Mouse (Mus musculus): ENCODE data around the gene Trpc7. TPM values are rescaled to one million over a fixed set of nuclear protein-coding genes. Genes with fewer than 3 reads are reported as not detected.

The Trpc7 gene
- polyA plus RNA-seq (2015; fragmentation: Nextera tagmentation; extraction: Ambion mirVana) = 2.6 and 2.9 TPM in 2 replicates

- Histone ChIP-seq H3K9ac (peak within 1 kb of the TSS; percentile 58), H3K27me3 (0 out of 2 replicates have a peak, but pooled peaks cover 3% of the 10 kb centered on the region), H3K4me3 (peak within 1 kb of the TSS; percentile 36), H3K36me3 (no peaks in the 10 kb centered on the region), H3K4me1 (replicated peaks) (peaks cover 17% of the 10 kb centered on the region), H3K9me3 (no peaks in the 10 kb centered on the region), H3K27ac (no peak within 1 kb of the TSS), H3K4me2 (peak within 1 kb of the TSS; percentile 52)
- ATAC-seq (ENCODE audit: low FRiP score) = no peak
- WGBS = 83% methylated on average over 3 of the region's 3 CpGs
These were observed at the start of gene Trpc7 for GRCm38 (mm10) chr13:56895893-56896292. Trpc7 (minus strand) TSS chr13:56895993.

GRCm38 (mm10) chr13:56939261-56939660, 43.5 kb upstream of the Trpc7 start:
- H3K9ac ChIP-seq = no peak overlapping the region
- 88% methylated on average over 11 of the region's 11 CpGs for WGBS

GRCm38 (mm10) chr13:56933832-56934510, 38.2 kb upstream of the Trpc7 start:
- H3K4me1 ChIP-seq (replicated peaks) = peaks cover 4% of the 10 kb centered on the region; the same call in 1 of the 2 replicates
- H3K36me3 ChIP-seq = no peaks in the 10 kb centered on the region
- no peak overlapping the region for H3K4me2 ChIP-seq
- ATAC-seq (ENCODE audit: low FRiP score) = no peak
- H3K9me3 ChIP-seq = no peaks in the 10 kb centered on the region
- no peak overlapping the region for H3K9ac ChIP-seq
- 49% methylated on average over 11 of the region's 11 CpGs for WGBS
- no peak overlapping the region for H3K4me3 ChIP-seq
- peak overlapping the region; percentile 62; the same call in 1 of the 2 replicates for H3K27ac ChIP-seq
- H3K27me3 ChIP-seq = no peaks in the 10 kb centered on the region

More at GRCm38 (mm10) chr13:56939261-56939660, 43.5 kb upstream of the Trpc7 start:
- Histone ChIP-seq H3K9me3 (no peaks in the 10 kb centered on the region), H3K27ac (no peak overlapping the region), H3K4me1 (replicated peaks) (no peaks in the 10 kb centered on the region; the same call in 1 of the 2 replicates), H3K4me2 (no peak overlapping the region), H3K36me3 (no peaks in the 10 kb centered on the region), H3K27me3 (no peaks in the 10 kb centered on the region), H3K4me3 (no peak overlapping the region)
- no peak for ATAC-seq (ENCODE audit: low FRiP score)

GRCm38 (mm10) chr13:56930421-56930820, 34.6 kb upstream of the Trpc7 start:
- Histone ChIP-seq H3K4me2 (no peak overlapping the region), H3K4me3 (no peak overlapping the region), H3K9me3 (no peaks in the 10 kb centered on the region), H3K27me3 (no peaks in the 10 kb centered on the region), H3K4me1 (replicated peaks) (peaks cover 4% of the 10 kb centered on the region; the same call in 1 of the 2 replicates), H3K27ac (no peak overlapping the region), H3K36me3 (no peaks in the 10 kb centered on the region), H3K9ac (no peak overlapping the region)
- ATAC-seq (ENCODE audit: low FRiP score) = no peak
- WGBS = 96% methylated on average over 2 of the region's 2 CpGs

- H3K27me3 ChIP-seq = no peaks in the 10 kb centered on the region
- no peak for ATAC-seq (ENCODE audit: low FRiP score)
- no peak overlapping the region for H3K4me3 ChIP-seq
- no peaks in the 10 kb centered on the region for H3K36me3 ChIP-seq
- H3K4me2 ChIP-seq = no peak overlapping the region
- H3K4me1 ChIP-seq (replicated peaks) = no peaks in the 10 kb centered on the region
- no peaks in the 10 kb centered on the region for H3K9me3 ChIP-seq
- WGBS = 90% methylated on average over 2 of the region's 2 CpGs
- no peak overlapping the region for H3K9ac ChIP-seq
- no peak overlapping the region for H3K27ac ChIP-seq
These were observed 27.2 kb upstream of the Trpc7 start for GRCm38 (mm10) chr13:56922976-56923375.

GRCm38 (mm10) chr13:56921251-56921650, 25.5 kb upstream of the Trpc7 start:
- no peak overlapping the region for H3K4me3 ChIP-seq
- no peak overlapping the region for H3K27ac ChIP-seq
- H3K36me3 ChIP-seq = no peaks in the 10 kb centered on the region
- no peak overlapping the region for H3K4me2 ChIP-seq
- H3K9me3 ChIP-seq = no peaks in the 10 kb centered on the region
- no peaks in the 10 kb centered on the region for H3K4me1 ChIP-seq (replicated peaks)
- ATAC-seq (ENCODE audit: low FRiP score) = no peak
- 60% methylated on average over 3 of the region's 3 CpGs for WGBS
- no peaks in the 10 kb centered on the region for H3K27me3 ChIP-seq
- H3K9ac ChIP-seq = no peak overlapping the region

- Histone ChIP-seq H3K4me1 (replicated peaks) (peaks cover 2% of the 10 kb centered on the region; the same call in 1 of the 2 replicates), H3K4me2 (no peak overlapping the region), H3K27me3 (no peaks in the 10 kb centered on the region), H3K4me3 (no peak overlapping the region), H3K36me3 (no peaks in the 10 kb centered on the region), H3K9me3 (no peaks in the 10 kb centered on the region), H3K9ac (no peak overlapping the region), H3K27ac (no peak overlapping the region)
- 81% methylated on average over 7 of the region's 7 CpGs for WGBS
- no peak for ATAC-seq (ENCODE audit: low FRiP score)
These were observed 18.9 kb upstream of the Trpc7 start for GRCm38 (mm10) chr13:56914721-56915120.

GRCm38 (mm10) chr13:56911093-56911492, 15.3 kb upstream of the Trpc7 start:
- 67% methylated on average over 12 of the region's 12 CpGs for WGBS

GRCm38 (mm10) chr13:56895386-56895785, 407 bp downstream of the Trpc7 start:
- no peak for ATAC-seq (ENCODE audit: low FRiP score)
- peaks cover 17% of the 10 kb centered on the region for H3K4me1 ChIP-seq (replicated peaks)
- 4% methylated on average over 17 of the region's 17 CpGs for WGBS
- no peak overlapping the region for H3K27ac ChIP-seq
- no peaks in the 10 kb centered on the region for H3K9me3 ChIP-seq
- H3K4me3 ChIP-seq = peak overlapping the region; percentile 36
- peak overlapping the region; percentile 58 for H3K9ac ChIP-seq
- 0 out of 2 replicates have a peak, but pooled peaks cover 3% of the 10 kb centered on the region for H3K27me3 ChIP-seq
- no peaks in the 10 kb centered on the region for H3K36me3 ChIP-seq
- H3K4me2 ChIP-seq = peak overlapping the region; percentile 52

More at GRCm38 (mm10) chr13:56911093-56911492, 15.3 kb upstream of the Trpc7 start:
- Histone ChIP-seq H3K27me3 (no peaks in the 10 kb centered on the region), H3K4me1 (replicated peaks) (peaks cover 3% of the 10 kb centered on the region; the same call in 1 of the 2 replicates), H3K4me2 (no peak overlapping the region), H3K27ac (no peak overlapping the region), H3K9ac (no peak overlapping the region), H3K9me3 (no peaks in the 10 kb centered on the region), H3K36me3 (no peaks in the 10 kb centered on the region), H3K4me3 (no peak overlapping the region)
- ATAC-seq (ENCODE audit: low FRiP score) = no peak

- H3K36me3 ChIP-seq = no peaks in the 10 kb centered on the region
- peak overlapping the region; percentile 52 for H3K4me2 ChIP-seq
- H3K27ac ChIP-seq = no peak overlapping the region
- H3K27me3 ChIP-seq = 0 out of 2 replicates have a peak, but pooled peaks cover 5% of the 10 kb centered on the region
- WGBS = 73% methylated on average over 5 of the region's 5 CpGs
- H3K9ac ChIP-seq = no peak overlapping the region
- peaks cover 17% of the 10 kb centered on the region for H3K4me1 ChIP-seq (replicated peaks)
- peak overlapping the region; percentile 36; the same call in 1 of the 2 replicates for H3K4me3 ChIP-seq
- no peaks in the 10 kb centered on the region for H3K9me3 ChIP-seq
- ATAC-seq (ENCODE audit: low FRiP score) = no peak
These were observed 1.2 kb downstream of the Trpc7 start for GRCm38 (mm10) chr13:56894543-56894942.

GRCm38 (mm10) chr13:56889888-56890287, 5.9 kb downstream of the Trpc7 start:
- 0 out of 2 replicates have a peak, but pooled peaks cover 2% of the 10 kb centered on the region for H3K27me3 ChIP-seq
- no peaks in the 10 kb centered on the region for H3K9me3 ChIP-seq
- no peak overlapping the region for H3K9ac ChIP-seq
- ATAC-seq (ENCODE audit: low FRiP score) = no peak
- H3K36me3 ChIP-seq = peaks cover 6% of the 10 kb centered on the region
- H3K4me1 ChIP-seq (replicated peaks) = peaks cover 11% of the 10 kb centered on the region; the same call in 1 of the 2 replicates
- H3K4me2 ChIP-seq = no peak overlapping the region
- no peak overlapping the region for H3K4me3 ChIP-seq
- WGBS = 39% methylated on average over 7 of the region's 7 CpGs
- no peak overlapping the region for H3K27ac ChIP-seq

- 86% methylated on average over 12 of the region's 12 CpGs for WGBS
- Histone ChIP-seq H3K9me3 (no peaks in the 10 kb centered on the region), H3K4me3 (no peak overlapping the region), H3K36me3 (peaks cover 6% of the 10 kb centered on the region), H3K27ac (no peak overlapping the region), H3K9ac (no peak overlapping the region), H3K27me3 (no peaks in the 10 kb centered on the region), H3K4me2 (no peak overlapping the region), H3K4me1 (replicated peaks) (no peaks in the 10 kb centered on the region)
- ATAC-seq (ENCODE audit: low FRiP score) = no peak
These were observed 12.9 kb downstream of the Trpc7 start for GRCm38 (mm10) chr13:56882931-56883330.

GRCm38 (mm10) chr13:56864567-56864966, 31.2 kb downstream of the Trpc7 start:
- 76% methylated on average over 6 of the region's 6 CpGs for WGBS
- Histone ChIP-seq H3K4me2 (no peak overlapping the region), H3K9me3 (no peaks in the 10 kb centered on the region)

More at GRCm38 (mm10) chr13:56864567-56864966, 31.2 kb downstream of the Trpc7 start:
- no peak overlapping the region for H3K27ac ChIP-seq
- H3K36me3 ChIP-seq = no peaks in the 10 kb centered on the region
- no peaks in the 10 kb centered on the region for H3K27me3 ChIP-seq
- H3K4me3 ChIP-seq = no peak overlapping the region
- ATAC-seq (ENCODE audit: low FRiP score) = no peak
- H3K4me1 ChIP-seq (replicated peaks) = peaks cover 9% of the 10 kb centered on the region
- no peak overlapping the region for H3K9ac ChIP-seq

Data from hindbrain, embryonic 13.5 days (tissue).